Mouse (Mus musculus) cerebellum, adult 11-12 months (tissue): ENCODE measurements around the gene Tlr5.

Experiments
- DNase-seq: peaks from one replicate; pipeline ENCODE4 v3.0.0; 2022

Gene Tlr5

DNA sequence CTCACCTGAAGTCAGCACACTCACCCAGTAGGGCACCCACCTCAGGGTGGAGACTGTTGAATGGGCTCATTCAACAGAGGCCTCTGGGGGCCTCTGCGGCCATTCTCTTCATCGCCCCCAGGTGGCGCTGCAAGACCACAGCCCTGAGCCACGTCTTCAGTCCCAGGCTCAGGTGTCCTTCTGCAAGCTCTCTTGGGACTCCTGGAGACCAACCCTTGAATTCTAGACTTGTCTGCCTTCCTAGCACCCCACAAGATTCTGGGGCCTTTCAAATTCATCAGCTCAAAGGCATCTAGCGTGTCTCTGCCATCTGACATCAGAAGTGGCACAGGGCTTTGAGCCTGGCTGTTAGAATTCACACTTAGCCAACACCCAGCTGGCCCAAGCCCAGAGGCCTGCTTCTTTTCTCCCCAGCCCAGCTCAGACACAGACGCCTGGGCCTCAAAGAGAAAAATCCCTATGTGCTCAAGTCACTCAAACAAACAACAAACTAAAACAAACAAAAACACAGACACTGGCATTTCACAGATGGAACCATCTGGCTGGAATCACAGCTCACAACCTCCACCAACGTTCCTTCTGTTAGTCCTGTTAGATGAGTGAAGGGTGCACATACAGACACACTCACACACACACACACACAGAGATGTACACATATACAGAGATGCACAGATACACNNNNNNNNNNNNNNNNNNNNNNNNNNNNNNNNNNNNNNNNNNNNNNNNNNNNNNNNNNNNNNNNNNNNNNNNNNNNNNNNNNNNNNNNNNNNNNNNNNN is 36.6 kb downstream of the Tlr5 start:
- peak; percentile 44 for DNase-seq
